Mouse (Mus musculus) ovary, postnatal 36 days (tissue): ENCODE data around the gene Slc22a20.

Experiments used
- DNase-seq: peaks from one replicate; pipeline ENCODE4 v3.0.0; 2022; ENCODE audit warnings: low spot score, mixed read lengths

Slc22a20 gene

GRCm38 (mm10) chr19:5989585-5989984, 3.6 kb upstream of the Slc22a20 start:
- DNase-seq = no peak

GRCm38 (mm10) chr19:5988815-5989452, 3.0 kb upstream of the Slc22a20 start:
- DNase-seq = peak; percentile 82

GRCm38 (mm10) chr19:5988027-5988814, 2.3 kb upstream of the Slc22a20 start:
- DNase-seq = no peak

GRCm38 (mm10) chr19:5980477-5980876, 5.5 kb downstream of the Slc22a20 start:
- no peak for DNase-seq

- DNase-seq = no peak
Measured at GRCm38 (mm10) chr19:5977717-5978116, 8.2 kb downstream of the Slc22a20 start.

- DNase-seq = no peak
Measured at GRCm38 (mm10) chr19:5975676-5976075, 10.3 kb downstream of the Slc22a20 start.

- DNase-seq = no peak
Measured at GRCm38 (mm10) chr19:5975112-5975511, 10.8 kb downstream of the Slc22a20 start.

- DNase-seq = no peak
Measured at GRCm38 (mm10) chr19:5967664-5968063, 18.3 kb downstream of the Slc22a20 start.

GRCm38 (mm10) chr19:5966786-5967185, 19.2 kb downstream of the Slc22a20 start:
- DNase-seq = no peak

- DNase-seq = no peak
Measured at GRCm38 (mm10) chr19:5965910-5966309, 20.0 kb downstream of the Slc22a20 start.

GRCm38 (mm10) chr19:5965280-5965679, 20.7 kb downstream of the Slc22a20 start:
- peak; percentile 66 for DNase-seq

- no peak for DNase-seq
Measured at GRCm38 (mm10) chr19:5964804-5965203, 21.1 kb downstream of the Slc22a20 start.

- peak; percentile 88 for DNase-seq
Measured at GRCm38 (mm10) chr19:5963883-5964562, 21.9 kb downstream of the Slc22a20 start, which contains the start of gene Pola2. Pola2 (minus strand) TSS chr19:5964202.

- DNase-seq = no peak
Measured at GRCm38 (mm10) chr19:5962651-5963050, 23.3 kb downstream of the Slc22a20 start.

- no peak for DNase-seq
Measured at GRCm38 (mm10) chr19:5957371-5957770, 28.6 kb downstream of the Slc22a20 start.

- peak; percentile 75 for DNase-seq
Measured at GRCm38 (mm10) chr19:5956685-5957084, 29.3 kb downstream of the Slc22a20 start.

- DNase-seq = no peak
Measured at GRCm38 (mm10) chr19:5955704-5956670, 30.0 kb downstream of the Slc22a20 start.

- DNase-seq = no peak
Measured at GRCm38 (mm10) chr19:5954936-5955335, 31.0 kb downstream of the Slc22a20 start.

GRCm38 (mm10) chr19:5954031-5954710, 31.8 kb downstream of the Slc22a20 start:
- no peak for DNase-seq

GRCm38 (mm10) chr19:5953201-5953770, 32.7 kb downstream of the Slc22a20 start:
- DNase-seq = no peak
